Mouse (Mus musculus): ENCODE data around the gene Casr. TPM values are rescaled to one million over a fixed set of nuclear protein-coding genes. Genes with fewer than 3 reads are reported as not detected.
A peak's percentile ranks its signal among the peaks of the same experiment; 100 is the strongest.

Casr gene
- total RNA-seq (2021), result 1 to 10 TPM; 1.5 to 1.8 TPM

DNA sequence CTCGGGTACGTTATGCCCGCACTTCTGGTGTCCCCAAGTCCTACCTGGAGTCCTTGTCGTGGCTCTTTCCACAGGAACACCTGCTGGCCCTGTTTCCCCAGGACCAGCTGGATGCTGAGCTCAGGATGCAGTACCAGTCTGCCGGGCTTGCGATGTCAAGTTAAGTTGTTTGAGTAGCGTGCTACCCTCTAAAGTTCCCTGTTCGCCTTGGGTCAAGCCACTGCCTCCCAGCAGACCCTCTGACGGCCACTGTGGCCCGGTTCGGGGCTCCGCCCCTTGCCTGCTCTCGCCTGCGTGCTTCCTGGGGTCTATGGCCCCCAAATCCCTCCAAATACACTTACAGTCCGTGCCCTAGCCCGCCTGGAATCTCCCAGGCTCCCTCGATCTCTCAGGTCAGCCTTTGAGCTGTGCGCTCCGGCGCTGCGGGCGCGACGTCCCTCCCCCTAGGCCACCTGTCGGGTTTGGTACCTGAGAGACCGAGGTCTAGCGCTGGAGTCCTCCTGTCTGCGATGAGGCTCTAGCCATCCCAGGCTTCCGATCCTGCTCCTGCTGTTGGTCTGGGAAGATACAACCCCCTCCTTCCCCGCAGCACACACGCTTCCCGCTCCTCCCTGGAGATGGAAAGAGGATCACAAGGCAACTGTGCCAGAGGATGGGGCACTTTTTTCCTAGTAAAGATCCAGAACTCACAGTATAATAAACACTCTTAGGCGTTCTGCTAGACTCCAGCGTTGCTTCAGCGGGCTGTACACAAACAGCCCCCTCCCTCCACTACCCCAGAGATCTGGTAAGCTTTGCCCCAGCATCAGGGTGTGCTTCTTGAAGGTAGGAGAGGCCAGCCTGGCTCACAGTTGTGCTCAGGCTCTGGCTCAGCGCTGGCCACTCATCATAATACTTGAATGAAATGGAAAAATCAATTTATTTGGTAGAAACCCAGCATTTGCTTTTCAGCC lies at the start of gene Casr:
Gene Casr (minus strand): TSS at position 756 of the 953 bp plus-strand sequence.
- intact Hi-C loops (cut with DNase I), result no loop called here

DNA sequence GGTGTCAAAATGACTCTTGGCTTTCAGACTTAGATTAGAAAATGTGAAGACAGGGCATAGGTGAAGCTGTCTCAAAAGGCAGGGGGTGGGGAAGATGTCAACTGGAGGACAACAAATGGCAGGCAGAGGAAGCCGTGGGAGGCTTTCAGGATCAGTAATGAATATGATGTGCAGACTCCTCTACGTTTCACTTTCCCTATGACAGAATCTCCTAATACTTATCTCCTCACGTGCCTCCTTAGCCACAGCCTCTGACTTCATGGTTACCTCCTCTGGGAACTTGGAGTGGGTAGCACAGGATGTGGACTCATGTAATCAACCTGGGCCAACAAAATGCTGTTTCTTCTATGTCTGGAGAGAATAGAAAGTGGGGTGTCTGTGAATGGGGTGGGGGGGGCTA lies 40.7 kb upstream of the Casr start:
- DNase-seq (ENCODE audit: low spot score in 2 of 2), result no peak
- intact Hi-C loops (cut with DNase I), result no loop called here

More for the DNA sequence above, at the start of gene Casr:
- no peak for DNase-seq (ENCODE audit: low spot score in 2 of 2)

DNA sequence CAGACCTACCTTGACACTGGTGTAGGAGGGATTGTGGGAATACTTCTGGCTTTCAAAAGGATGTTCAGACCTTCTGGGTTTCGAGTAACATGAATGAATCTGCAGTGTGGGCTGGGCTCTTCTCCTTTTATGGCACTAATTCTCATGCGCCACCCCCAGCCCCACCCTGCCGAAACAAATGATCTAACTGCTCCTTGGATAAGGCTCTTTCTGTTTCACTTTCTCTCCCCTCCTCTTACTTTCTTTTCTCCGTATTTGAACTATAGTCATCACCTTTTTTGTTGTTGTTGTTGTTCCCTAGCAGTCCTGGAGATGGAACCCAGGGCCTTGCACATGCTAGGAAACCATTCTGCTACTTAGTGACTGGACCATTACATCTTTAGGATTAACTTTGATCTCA lies 36.3 kb upstream of the Casr start:
- no peak for DNase-seq (ENCODE audit: low spot score in 2 of 2)

GRCm38 (mm10) chr16:36596671-36597410 lies 34.9 kb upstream of the Casr start:
- DNase-seq (ENCODE audit: low spot score in 2 of 2), result no peak
- intact Hi-C loops (cut with DNase I), result no loop called here

More for the DNA sequence above, 36.3 kb upstream of the Casr start:
- intact Hi-C loops (cut with DNase I), result no loop called here

DNA sequence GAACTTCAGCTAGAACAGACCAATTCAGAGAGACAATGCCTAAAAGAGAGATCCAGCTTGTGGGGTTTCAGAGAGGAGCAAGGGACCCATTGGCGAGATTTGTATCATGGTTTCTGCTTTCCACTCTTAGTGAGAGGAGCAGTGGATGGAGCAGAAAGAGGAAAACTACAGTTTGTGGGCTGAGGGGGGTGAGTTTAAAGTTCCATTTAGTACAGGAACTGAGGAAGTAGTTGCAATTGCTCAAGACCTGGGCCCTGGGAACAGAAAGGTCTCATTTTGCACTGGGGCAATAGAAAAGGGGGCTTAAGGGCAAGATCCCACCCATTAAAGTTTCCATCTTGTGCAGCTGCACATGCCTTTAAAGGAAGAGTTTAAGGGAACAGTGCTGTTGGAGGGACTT lies 28.0 kb upstream of the Casr start:
- intact Hi-C loops (cut with DNase I), result no loop called here
- DNase-seq (ENCODE audit: low spot score in 2 of 2), result no peak

DNA sequence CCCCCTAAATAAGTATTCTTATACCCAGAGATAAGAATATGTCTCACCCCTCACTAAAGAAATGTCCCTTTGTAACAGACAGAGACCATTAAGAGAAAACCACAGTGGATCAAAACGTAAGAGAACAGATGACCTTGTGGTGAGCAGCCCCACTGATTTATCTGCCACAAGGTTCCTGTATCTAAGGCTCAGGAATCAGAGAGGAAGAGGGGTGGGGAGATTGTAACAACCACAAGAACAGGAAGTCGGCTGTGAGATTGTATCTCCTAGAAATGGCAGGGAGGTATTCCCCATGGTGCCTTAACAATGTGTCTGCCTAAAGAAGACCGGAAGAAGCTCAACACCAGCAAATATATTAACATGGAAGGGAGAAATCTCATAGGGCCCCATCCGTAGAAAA lies 26.0 kb upstream of the Casr start:
- DNase-seq (ENCODE audit: low spot score in 2 of 2), result no peak
- intact Hi-C loops (cut with DNase I), result no loop called here

GRCm38 (mm10) chr16:36582073-36582472 lies 20.1 kb upstream of the Casr start:
- DNase-seq (ENCODE audit: low spot score in 2 of 2), result no peak
- intact Hi-C loops (cut with DNase I), result no loop called here

DNA sequence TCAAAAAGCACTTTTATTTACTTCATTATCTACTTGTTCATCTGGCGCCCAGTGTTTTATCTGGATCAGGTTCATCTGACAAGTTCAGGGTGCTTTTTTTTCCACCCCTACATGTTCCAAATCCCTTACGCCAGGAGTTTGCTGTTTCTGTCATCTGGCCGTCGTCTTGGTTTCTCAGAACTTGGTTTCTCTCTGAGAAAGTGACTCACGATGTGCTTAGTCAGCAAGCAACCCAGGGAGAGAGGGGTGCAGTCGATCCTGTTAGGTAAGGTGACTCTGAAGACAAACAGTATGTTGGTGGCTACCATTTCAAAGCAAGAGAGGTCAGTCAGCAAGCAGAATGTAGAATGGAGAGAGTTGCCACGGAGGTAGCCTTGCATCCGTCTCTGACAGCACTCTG lies 10.0 kb upstream of the Casr start:
- DNase-seq (ENCODE audit: low spot score in 2 of 2), result no peak
- intact Hi-C loops (cut with DNase I), result no loop called here

GRCm38 (mm10) chr16:36559573-36559972 lies 2.4 kb downstream of the Casr start:
- no peak for DNase-seq (ENCODE audit: low spot score in 2 of 2)
- intact Hi-C loops (cut with DNase I), result no loop called here

DNA sequence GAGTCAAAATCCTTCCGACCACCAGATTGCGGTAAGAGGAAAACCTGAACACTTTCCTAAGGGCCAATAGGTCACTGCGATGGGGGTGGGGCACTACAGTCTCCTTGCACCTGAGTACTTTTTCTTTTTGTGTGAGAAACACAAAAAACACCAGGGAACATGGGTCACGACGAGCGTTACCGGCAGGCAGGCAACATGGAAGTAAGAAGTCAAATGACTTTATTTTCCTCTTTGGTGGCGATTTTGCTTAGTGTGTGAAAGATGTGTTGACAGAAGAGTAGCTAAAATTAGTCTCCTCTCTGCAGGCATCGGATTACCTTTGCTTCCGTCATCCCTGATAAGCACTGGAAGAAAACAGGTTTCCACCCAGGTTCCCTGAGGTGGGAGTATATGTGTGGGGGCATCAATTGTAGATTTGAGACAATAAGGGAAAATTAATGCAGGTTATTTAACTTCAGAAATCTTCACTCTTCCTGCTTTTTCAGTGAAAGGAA lies 6.2 kb downstream of the Casr start:
- DNase-seq (ENCODE audit: low spot score in 2 of 2), result no peak
- intact Hi-C loops (cut with DNase I), result no loop called here

DNA sequence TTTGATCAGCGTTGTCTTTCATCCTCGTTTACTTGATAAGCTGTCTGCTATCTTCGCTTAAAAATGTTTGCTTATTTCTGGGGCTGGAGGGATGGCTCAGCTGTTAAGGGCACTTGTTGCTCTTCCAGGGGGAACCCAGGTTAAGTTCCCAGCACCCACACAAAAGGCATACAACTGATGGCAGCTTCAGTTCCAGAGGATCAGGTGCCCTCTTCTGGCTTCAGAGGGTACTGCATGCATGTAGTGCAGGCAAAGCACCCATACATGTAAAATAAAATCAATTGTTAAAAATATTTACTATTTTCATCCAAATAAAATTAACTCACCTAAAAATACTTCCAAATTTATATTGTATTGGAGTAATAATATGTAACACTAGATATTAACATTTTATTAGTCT lies 8.3 kb downstream of the Casr start:
- no peak for DNase-seq (ENCODE audit: low spot score in 2 of 2)
- intact Hi-C loops (cut with DNase I), result no loop called here

- intact Hi-C loops (cut with DNase I), result no loop called here
- DNase-seq (ENCODE audit: low spot score in 2 of 2), result no peak
Observed at GRCm38 (mm10) chr16:36545333-36545732, 16.6 kb downstream of the Casr start.

- no peak for DNase-seq (ENCODE audit: low spot score in 2 of 2)
- intact Hi-C loops (cut with DNase I), result no loop called here
Observed at GRCm38 (mm10) chr16:36543091-36543490, 18.9 kb downstream of the Casr start.

- DNase-seq (ENCODE audit: low spot score in 2 of 2), result no peak
- intact Hi-C loops (cut with DNase I), result no loop called here
Observed at GRCm38 (mm10) chr16:36540834-36541233, 21.1 kb downstream of the Casr start.

DNA sequence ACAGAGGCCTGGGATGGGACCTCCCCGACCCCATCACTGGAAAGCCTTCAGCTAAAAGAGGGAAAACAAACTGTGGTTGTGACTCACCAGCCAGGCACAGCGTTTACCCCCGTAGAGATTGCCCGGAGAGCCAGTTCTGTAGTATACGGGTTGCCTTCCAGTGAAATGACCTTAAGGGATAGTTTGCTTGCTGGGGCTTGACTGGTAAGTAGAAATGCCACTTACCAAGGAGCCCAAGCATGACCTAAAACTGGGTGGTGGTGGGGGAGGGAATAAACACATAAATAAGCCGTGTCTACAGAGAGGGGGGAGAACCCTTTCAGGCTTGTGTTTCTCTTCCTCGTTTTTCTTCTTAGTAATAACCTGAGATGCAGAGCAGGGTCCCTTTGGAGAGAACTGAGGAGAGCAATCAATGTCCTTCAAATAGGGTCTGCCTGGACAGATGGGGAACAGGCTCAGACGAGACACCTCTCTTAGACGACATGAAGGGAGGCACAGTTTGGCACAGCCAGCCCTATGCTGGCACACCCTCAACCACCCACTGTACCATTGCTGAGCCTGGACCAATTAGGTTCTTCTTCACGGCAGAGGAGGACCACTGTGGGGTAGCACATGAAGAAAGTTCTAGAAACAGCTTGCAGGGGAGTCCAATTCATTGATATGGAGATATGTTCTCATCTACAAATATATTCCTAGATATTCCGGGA lies 28.8 kb downstream of the Casr start:
- intact Hi-C loops (cut with DNase I), result no loop called here
- no peak for DNase-seq (ENCODE audit: low spot score in 2 of 2)

- intact Hi-C loops (cut with DNase I), result no loop called here
- no peak for DNase-seq (ENCODE audit: low spot score in 2 of 2)
Observed at GRCm38 (mm10) chr16:36532046-36532445, 29.9 kb downstream of the Casr start.

DNA sequence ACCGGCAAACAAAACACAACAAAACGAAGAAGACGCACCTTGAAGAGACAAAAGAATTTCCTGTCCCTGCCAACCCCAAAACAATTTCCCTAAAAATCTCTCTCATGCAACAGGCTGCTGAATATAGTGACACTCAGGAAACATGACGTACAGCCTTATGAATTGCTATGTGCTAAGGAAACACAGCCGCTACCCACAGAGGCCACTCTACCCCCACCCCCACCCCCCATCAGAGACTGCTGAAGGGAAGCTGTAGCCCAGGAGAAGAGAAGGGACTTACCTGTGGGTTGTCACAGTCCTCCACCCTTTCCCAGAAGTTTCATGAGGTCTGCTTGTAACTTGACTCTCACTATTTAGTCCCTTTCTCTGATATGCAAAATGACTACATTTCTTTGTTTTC lies 30.3 kb downstream of the Casr start:
- intact Hi-C loops (cut with DNase I), result no loop called here
- no peak for DNase-seq (ENCODE audit: low spot score in 2 of 2)

DNA sequence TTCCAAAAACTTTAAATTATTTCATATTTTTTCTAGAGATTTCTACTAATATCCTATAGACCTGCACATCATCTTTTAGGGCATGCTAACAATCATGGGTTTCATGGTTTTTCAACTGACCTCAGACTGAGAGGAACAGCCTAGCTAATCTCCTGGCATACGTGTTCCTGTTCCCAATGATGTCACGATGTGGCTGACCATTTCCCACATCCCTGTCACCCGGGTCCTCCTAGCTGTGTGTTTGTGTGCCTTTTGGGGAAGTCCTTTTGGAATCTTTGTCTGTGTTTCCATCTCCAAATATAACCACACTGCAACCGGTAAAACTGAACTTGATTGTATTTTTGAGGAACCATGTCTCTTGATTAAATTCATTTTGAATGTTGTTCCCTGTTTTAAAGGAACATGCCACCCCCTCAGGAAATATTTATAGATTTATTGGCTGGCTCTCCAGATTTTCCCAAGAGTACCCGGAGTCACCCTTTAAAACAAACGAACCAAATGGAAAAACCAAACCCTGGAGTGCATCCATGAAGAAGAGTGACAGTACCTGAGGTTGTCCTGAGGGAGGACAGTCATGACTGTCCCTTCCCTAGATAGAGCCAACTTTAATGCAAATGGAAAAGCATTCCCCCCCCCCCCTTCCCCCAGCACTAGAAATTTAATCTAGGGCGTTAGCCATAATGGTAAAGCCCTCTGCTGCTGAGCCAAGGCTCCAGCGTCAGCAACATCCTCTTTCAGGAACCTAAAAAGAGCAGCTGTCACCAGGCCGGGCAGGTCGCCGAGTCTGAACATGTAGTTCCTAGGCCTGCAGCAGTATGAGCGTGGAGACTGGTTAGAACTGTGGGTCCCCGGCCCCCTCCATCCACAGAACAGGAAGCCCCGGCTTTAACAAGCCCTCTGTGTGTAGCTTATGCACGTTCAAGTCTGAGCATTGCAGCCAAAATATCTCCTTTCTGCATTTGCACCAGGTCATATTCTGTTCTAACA lies 31.1 kb downstream of the Casr start:
- intact Hi-C loops (cut with DNase I), result no loop called here
- DNase-seq (ENCODE audit: low spot score in 2 of 2), result peak in 1 of 2 experiments; percentile 11

- intact Hi-C loops (cut with DNase I), result no loop called here
- no peak for DNase-seq (ENCODE audit: low spot score in 2 of 2)
Observed at GRCm38 (mm10) chr16:36528822-36529221, 33.1 kb downstream of the Casr start.

All from left cerebral cortex, postnatal 36 days (tissue).